11 mouse cellular contexts compared by ENCODE assay signal in the genomic region with DNA sequence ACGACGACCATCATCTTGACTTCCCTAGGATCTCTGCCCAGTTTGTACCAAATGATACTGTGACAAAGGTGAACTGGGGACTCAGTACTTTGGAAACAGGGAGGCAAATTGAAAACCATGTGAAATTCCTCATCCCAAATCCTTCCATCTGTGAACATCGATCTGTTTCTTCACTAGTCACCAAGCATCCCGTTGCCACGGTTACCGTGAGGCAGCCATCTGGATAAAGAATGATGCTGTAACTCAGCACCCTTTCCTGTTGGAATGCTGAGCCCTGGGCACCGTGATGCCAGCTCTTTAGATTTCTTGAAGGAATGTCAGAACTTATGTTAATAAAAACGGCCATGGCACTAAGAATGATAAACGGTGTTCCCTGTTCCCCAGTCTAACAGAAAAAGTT. TPM values are rescaled to one million over a fixed set of nuclear protein-coding genes. Genes with fewer than 3 reads are reported as not detected.
DNase-seq lines count a peak whose midpoint lies in the region; ATAC-seq lines count a peak whose summit lies in the region.
"Had no signal": no experiment of that assay in that cellular context is flagged by ENCODE, and none has a peak within 500 bp of the region (broad histone marks: within the 10 kb centered on the region; RNA-seq: fewer than 3 reads in every experiment).

No protein-coding gene starts in this region.

- H3K4me1 ChIP-seq in hindbrain, embryonic 10.5 days (replicated peaks) = peaks cover 27% of the 10 kb centered on the region
- peaks cover 16% of the 10 kb centered on the region for H3K4me1 ChIP-seq in hindbrain, embryonic 16.5 days (ENCODE audit: control insufficient read depth, insufficient read depth, low read depth, low read length)
- peaks cover 55% of the 10 kb centered on the region for H3K4me1 ChIP-seq in forebrain, embryonic 13.5 days
- H3K4me1 ChIP-seq in heart, embryonic 12.5 days (replicated peaks) = no peaks in the 10 kb centered on the region

- no peak overlapping the region for H3K9ac ChIP-seq in hindbrain, embryonic 16.5 days (ENCODE audit: low read depth, low read length)
- H3K9ac ChIP-seq in forebrain, embryonic 13.5 days = no peak overlapping the region
- no peak overlapping the region for H3K9ac ChIP-seq in heart, embryonic 12.5 days

- intact Hi-C loops in heart, postnatal 10 days (cut with DNase I) = no loop called here

- ATAC-seq in hindbrain, embryonic 16.5 days = no peak
- ATAC-seq in forebrain, embryonic 13.5 days = peak; percentile 37; the same call in 1 of the 2 replicates
- no peak for ATAC-seq in heart, embryonic 12.5 days (ENCODE audit: insufficient number of reproducible peaks, low FRiP score)

- H3K4me3 ChIP-seq in hindbrain, embryonic 10.5 days = no peak overlapping the region
- H3K4me3 ChIP-seq in hindbrain, embryonic 16.5 days (ENCODE audit: low read length) = no peak overlapping the region
- H3K4me3 ChIP-seq in forebrain, embryonic 13.5 days = no peak overlapping the region
- no peak overlapping the region for H3K4me3 ChIP-seq in heart, embryonic 12.5 days

- no peaks in the 10 kb centered on the region for H3K27me3 ChIP-seq in hindbrain, embryonic 10.5 days (ENCODE audit: insufficient read depth, poor library complexity, severe bottlenecking)
- no peaks in the 10 kb centered on the region for H3K27me3 ChIP-seq in hindbrain, embryonic 16.5 days (replicated peaks; ENCODE audit: control insufficient read depth, insufficient read depth, low read length)
- no peaks in the 10 kb centered on the region for H3K27me3 ChIP-seq in forebrain, embryonic 13.5 days
- peaks cover 4% of the 10 kb centered on the region; the same call in 1 of the 2 replicates for H3K27me3 ChIP-seq in heart, embryonic 12.5 days (replicated peaks)

- H3K36me3 ChIP-seq in hindbrain, embryonic 10.5 days = no peaks in the 10 kb centered on the region
- no peaks in the 10 kb centered on the region for H3K36me3 ChIP-seq in hindbrain, embryonic 16.5 days (ENCODE audit: control insufficient read depth, insufficient read depth, low read length)
- H3K36me3 ChIP-seq in forebrain, embryonic 13.5 days (ENCODE audit: poor library complexity, severe bottlenecking) = no peaks in the 10 kb centered on the region
- no peaks in the 10 kb centered on the region for H3K36me3 ChIP-seq in heart, embryonic 12.5 days

- peak; percentile 68 for DNase-seq in hindbrain, embryonic 10.5 days (ENCODE audit: low spot score)
- peak; percentile 67 to 73 for DNase-seq in layer of hippocampus, postnatal 10 days (ENCODE audit: low spot score in 2 of 2)
- DNase-seq in right cerebral cortex, postnatal 10 days (ENCODE audit: low spot score in 2 of 2) = peak; percentile 88 to 94
- no peak for DNase-seq in ovary, postnatal 10 days (ENCODE audit: low spot score)
- no peak for DNase-seq in heart, postnatal 10 days
- DNase-seq: B cell, adult 2 months; cerebellum, adult 11 months; lung, postnatal 10 days had no signal

- no peak overlapping the region for H3K4me2 ChIP-seq in hindbrain, embryonic 16.5 days (ENCODE audit: low read length)
- H3K4me2 ChIP-seq in forebrain, embryonic 13.5 days = no peak overlapping the region
- no peak overlapping the region for H3K4me2 ChIP-seq in heart, embryonic 12.5 days

- H3K27ac ChIP-seq in hindbrain, embryonic 10.5 days = peak overlapping the region; percentile 31; the same call in 1 of the 2 replicates
- H3K27ac ChIP-seq in hindbrain, embryonic 16.5 days (ENCODE audit: low read depth, low read length) = no peak overlapping the region
- H3K27ac ChIP-seq in forebrain, embryonic 13.5 days = peak overlapping the region; percentile 35; the same call in 1 of the 2 replicates
- H3K27ac ChIP-seq in heart, embryonic 12.5 days (ENCODE audit: poor library complexity, severe bottlenecking) = no peak overlapping the region

- no peaks in the 10 kb centered on the region for H3K9me3 ChIP-seq in hindbrain, embryonic 10.5 days
- no peaks in the 10 kb centered on the region for H3K9me3 ChIP-seq in hindbrain, embryonic 16.5 days (ENCODE audit: control insufficient read depth, low read length)
- H3K9me3 ChIP-seq in forebrain, embryonic 13.5 days (replicated peaks) = no peaks in the 10 kb centered on the region
- no peaks in the 10 kb centered on the region for H3K9me3 ChIP-seq in heart, embryonic 12.5 days (replicated peaks)

- 70% methylated on average over 9 of the region's 9 CpGs for WGBS in hindbrain, embryonic 10.5 days
- WGBS in hindbrain, embryonic 16.5 days = 43% methylated on average over 9 of the region's 9 CpGs
- 60% methylated on average over 9 of the region's 9 CpGs for WGBS in forebrain, embryonic 13.5 days
- 74% methylated on average over 9 of the region's 9 CpGs for WGBS in heart, embryonic 12.5 days

RNA-seq across cellular contexts. Expression of a gene that starts 29.5 kb away (rescaled TPM):
- polyA plus RNA-seq in hindbrain, embryonic 10.5 days (2016; fragmentation: Nextera tagmentation; extraction: Ambion mirVana) = 886 and 980 TPM in 2 replicates
- 326 and 333 TPM in 2 replicates for polyA plus RNA-seq in hindbrain, embryonic 16.5 days (2015; fragmentation: Nextera tagmentation; extraction: Ambion mirVana)
- 746 and 789 TPM in 2 replicates for polyA plus RNA-seq in forebrain, embryonic 13.5 days (2015; fragmentation: Nextera tagmentation; extraction: Ambion mirVana)
- 100 to 1,000 TPM; 164 to 177 TPM for total RNA-seq in layer of hippocampus, postnatal 10 days (2021)
- 426 and 432 TPM in 2 replicates for polyA plus RNA-seq in heart, embryonic 12.5 days (2016; fragmentation: Nextera tagmentation; extraction: Ambion mirVana)
- 100 to 1,000 TPM; 121 TPM for total RNA-seq in heart, postnatal 10 days (2021)

RNA-seq across cellular contexts. Expression of a gene that starts 41.0 kb away (rescaled TPM):
- polyA plus RNA-seq in hindbrain, embryonic 10.5 days (2016; fragmentation: Nextera tagmentation; extraction: Ambion mirVana) = 25.9 and 26.7 TPM in 2 replicates
- polyA plus RNA-seq in hindbrain, embryonic 16.5 days (2015; fragmentation: Nextera tagmentation; extraction: Ambion mirVana) = 16.1 and 17.5 TPM in 2 replicates
- 17.1 and 18.1 TPM in 2 replicates for polyA plus RNA-seq in forebrain, embryonic 13.5 days (2015; fragmentation: Nextera tagmentation; extraction: Ambion mirVana)
- 10 to 100 TPM; 31.9 to 33.2 TPM for total RNA-seq in layer of hippocampus, postnatal 10 days (2021)
- 19.3 and 21.3 TPM in 2 replicates for polyA plus RNA-seq in heart, embryonic 12.5 days (2016; fragmentation: Nextera tagmentation; extraction: Ambion mirVana)
- total RNA-seq in heart, postnatal 10 days (2021) = 10 to 100 TPM; 20.0 to 23.2 TPM

RNA-seq across cellular contexts. Expression of a gene that starts 47.2 kb away (rescaled TPM):
- 0.06 and 0.13 TPM in 2 replicates for polyA plus RNA-seq in hindbrain, embryonic 10.5 days (2016; fragmentation: Nextera tagmentation; extraction: Ambion mirVana)
- polyA plus RNA-seq in hindbrain, embryonic 16.5 days (2015; fragmentation: Nextera tagmentation; extraction: Ambion mirVana) = 0.14 and 0.21 TPM in 2 replicates
- 0.05 and 0.09 TPM in 2 replicates for polyA plus RNA-seq in forebrain, embryonic 13.5 days (2015; fragmentation: Nextera tagmentation; extraction: Ambion mirVana)
- under 1 TPM; 0.55 to 0.60 TPM for total RNA-seq in layer of hippocampus, postnatal 10 days (2021)
- polyA plus RNA-seq in heart, embryonic 12.5 days (2016; fragmentation: Nextera tagmentation; extraction: Ambion mirVana) = 0.31 and 0.54 TPM in 2 replicates
- total RNA-seq in heart, postnatal 10 days (2021) = 1 to 10 TPM; 6.5 to 8.5 TPM

Comparison
In these comparisons a context has a peak if more than half of its experiments do, and no peak if none do; other contexts are left out.
1. H3K27ac ChIP-seq: peak in hindbrain, embryonic 10.5 days (single experiment) and forebrain, embryonic 13.5 days (single experiment); none in hindbrain, embryonic 16.5 days (single experiment) and heart, embryonic 12.5 days (single experiment).
2. DNase-seq: peak in hindbrain, embryonic 10.5 days (single experiment), layer of hippocampus, postnatal 10 days (2 of 2) and right cerebral cortex, postnatal 10 days (2 of 2); none in ovary, postnatal 10 days (single experiment) and heart, postnatal 10 days (0 of 2).